ENCODE assay signal across 10 mouse cellular contexts in the genomic region with DNA sequence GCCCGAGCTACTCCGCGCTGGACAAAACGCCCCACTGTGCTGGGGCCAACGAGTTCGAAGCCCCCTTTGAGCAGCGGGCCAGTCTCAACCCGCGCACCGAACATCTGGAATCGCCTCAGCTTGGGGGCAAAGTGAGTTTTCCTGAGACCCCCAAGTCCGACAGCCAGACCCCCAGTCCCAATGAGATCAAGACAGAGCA. TPM values are rescaled to one million over a fixed set of nuclear protein-coding genes. Genes with fewer than 3 reads are reported as not detected.
A peak's percentile ranks its signal among the peaks of the same experiment; 100 is the strongest.
DNase-seq lines count a peak whose midpoint lies in the region; ATAC-seq lines count a peak whose summit lies in the region.
"Had no signal": no experiment of that assay in that cellular context is flagged by ENCODE, and none has a peak within 500 bp of the region (broad histone marks: within the 10 kb centered on the region; RNA-seq: fewer than 3 reads in every experiment).

A gene (plus strand): TSS at position 132 of the 199 bp plus-strand sequence.

- H3K27me3 ChIP-seq in heart, embryonic 11.5 days (ENCODE audit: control insufficient read depth, insufficient read depth, low read length): peaks cover 98% of the 10 kb centered on the region
- H3K27me3 ChIP-seq in midbrain, embryonic 10.5 days (ENCODE audit: low read depth, poor library complexity, severe bottlenecking): peaks cover 100% of the 10 kb centered on the region
- H3K27me3 ChIP-seq in midbrain, embryonic 14.5 days (ENCODE audit: control insufficient read depth, insufficient read depth, low read length): peaks cover 99% of the 10 kb centered on the region
- peaks cover 97% of the 10 kb centered on the region for H3K27me3 ChIP-seq in hindbrain, embryonic 15.5 days
- H3K27me3 ChIP-seq in neural tube, embryonic 15.5 days (replicated peaks): peaks cover 45% of the 10 kb centered on the region

- 0% methylated on average over 12 of the region's 12 CpGs for WGBS in heart, embryonic 11.5 days (ENCODE audit: insufficient replicate concordance)
- WGBS in midbrain, embryonic 10.5 days: 2% methylated on average over 12 of the region's 12 CpGs
- WGBS in midbrain, embryonic 14.5 days: 5% methylated on average over 12 of the region's 12 CpGs
- WGBS in hindbrain, embryonic 15.5 days: 3% methylated on average over 12 of the region's 12 CpGs
- 2% methylated on average over 12 of the region's 12 CpGs for WGBS in neural tube, embryonic 15.5 days

- H3K36me3 ChIP-seq in heart, embryonic 11.5 days (ENCODE audit: control insufficient read depth, insufficient read depth, low read length): no peaks in the 10 kb centered on the region
- no peaks in the 10 kb centered on the region for H3K36me3 ChIP-seq in midbrain, embryonic 10.5 days
- H3K36me3 ChIP-seq in midbrain, embryonic 14.5 days (ENCODE audit: control insufficient read depth, insufficient read depth, low read length): no peaks in the 10 kb centered on the region
- no peaks in the 10 kb centered on the region for H3K36me3 ChIP-seq in hindbrain, embryonic 15.5 days
- H3K36me3 ChIP-seq in neural tube, embryonic 15.5 days: no peaks in the 10 kb centered on the region

- H3K9ac ChIP-seq in heart, embryonic 11.5 days (ENCODE audit: low read depth, low read length): no peak within 1 kb of the TSS
- no peak within 1 kb of the TSS for H3K9ac ChIP-seq in midbrain, embryonic 14.5 days (replicated peaks; ENCODE audit: low read length)
- no peak within 1 kb of the TSS for H3K9ac ChIP-seq in hindbrain, embryonic 15.5 days
- H3K9ac ChIP-seq in neural tube, embryonic 15.5 days (replicated peaks): peak within 1 kb of the TSS; percentile 68

- peak within 1 kb of the TSS; percentile 14; the same call in 1 of the 2 replicates for H3K4me3 ChIP-seq in heart, embryonic 11.5 days (ENCODE audit: low read depth, low read length)
- H3K4me3 ChIP-seq in midbrain, embryonic 10.5 days: peak within 1 kb of the TSS; percentile 22
- H3K4me3 ChIP-seq in midbrain, embryonic 14.5 days (replicated peaks; ENCODE audit: low read depth, low read length): no peak within 1 kb of the TSS
- H3K4me3 ChIP-seq in hindbrain, embryonic 15.5 days: 0 out of 2 replicates have a peak within 1 kb of the TSS, but pooled peaks have one; percentile 2
- H3K4me3 ChIP-seq in neural tube, embryonic 15.5 days (replicated peaks): peak within 1 kb of the TSS; percentile 49

- H3K4me2 ChIP-seq in heart, embryonic 11.5 days: peak within 1 kb of the TSS; percentile 23; the same call in 1 of the 2 replicates
- H3K4me2 ChIP-seq in midbrain, embryonic 14.5 days (ENCODE audit: low read length): no peak within 1 kb of the TSS
- H3K4me2 ChIP-seq in hindbrain, embryonic 15.5 days: peak within 1 kb of the TSS; percentile 18; the same call in 1 of the 2 replicates
- peak within 1 kb of the TSS; percentile 70 for H3K4me2 ChIP-seq in neural tube, embryonic 15.5 days

- ATAC-seq in heart, embryonic 11.5 days (replicated peaks; ENCODE audit: insufficient number of reproducible peaks, low FRiP score, low TSS enrichment): no peak
- no peak for ATAC-seq in midbrain, embryonic 14.5 days (ENCODE audit: low FRiP score, low TSS enrichment)
- no peak for ATAC-seq in hindbrain, embryonic 15.5 days (ENCODE audit: low FRiP score, low read depth)
- ATAC-seq in neural tube, embryonic 15.5 days (ENCODE audit: low FRiP score): no peak

- intact Hi-C loops in heart, postnatal 10 days (cut with DNase I): no loop called here

- no peak within 1 kb of the TSS for H3K27ac ChIP-seq in heart, embryonic 11.5 days (ENCODE audit: low read depth, low read length)
- no peak within 1 kb of the TSS for H3K27ac ChIP-seq in midbrain, embryonic 10.5 days (replicated peaks)
- H3K27ac ChIP-seq in midbrain, embryonic 14.5 days (replicated peaks; ENCODE audit: low read depth, low read length): no peak within 1 kb of the TSS
- no peak within 1 kb of the TSS for H3K27ac ChIP-seq in hindbrain, embryonic 15.5 days (replicated peaks)
- peak within 1 kb of the TSS; percentile 85 for H3K27ac ChIP-seq in neural tube, embryonic 15.5 days (replicated peaks)

- H3K4me1 ChIP-seq in heart, embryonic 11.5 days (ENCODE audit: control insufficient read depth, insufficient read depth, low read length): 0 out of 2 replicates have a peak, but pooled peaks cover 2% of the 10 kb centered on the region
- peaks cover 7% of the 10 kb centered on the region; the same call in 1 of the 2 replicates for H3K4me1 ChIP-seq in midbrain, embryonic 10.5 days
- no peaks in the 10 kb centered on the region for H3K4me1 ChIP-seq in midbrain, embryonic 14.5 days (ENCODE audit: control insufficient read depth, insufficient read depth, low read length)
- H3K4me1 ChIP-seq in hindbrain, embryonic 15.5 days (replicated peaks): no peaks in the 10 kb centered on the region
- peaks cover 37% of the 10 kb centered on the region for H3K4me1 ChIP-seq in neural tube, embryonic 15.5 days

- no peak for DNase-seq in heart, postnatal 10 days
- DNase-seq in midbrain, embryonic 10.5 days (ENCODE audit: low spot score): no peak
- DNase-seq in midbrain, embryonic 14.5 days: no peak
- DNase-seq in thymus, postnatal 36 days: no peak
- no peak for DNase-seq in embryo, embryonic 9.5 days (ENCODE audit: extremely low spot score)
- DNase-seq: cerebellum, postnatal 36 days had no signal

- H3K9me3 ChIP-seq in heart, embryonic 11.5 days (replicated peaks; ENCODE audit: control insufficient read depth, low read length): no peaks in the 10 kb centered on the region
- H3K9me3 ChIP-seq in midbrain, embryonic 10.5 days (replicated peaks): no peaks in the 10 kb centered on the region
- H3K9me3 ChIP-seq in midbrain, embryonic 14.5 days (ENCODE audit: control insufficient read depth, low read length): no peaks in the 10 kb centered on the region
- no peaks in the 10 kb centered on the region for H3K9me3 ChIP-seq in hindbrain, embryonic 15.5 days
- no peaks in the 10 kb centered on the region for H3K9me3 ChIP-seq in neural tube, embryonic 15.5 days (replicated peaks)

RNA-seq across cellular contexts. Expression of the gene that starts here (rescaled TPM):
- 1.7 TPM in 2 replicates for polyA plus RNA-seq in heart, embryonic 11.5 days (2014; fragmentation: Nextera tagmentation; extraction: Ambion mirVana)
- under 1 TPM; 0.12 to 0.15 TPM for total RNA-seq in heart, postnatal 10 days (2021)
- 0.04 and 0.06 TPM in 2 replicates for polyA plus RNA-seq in midbrain, embryonic 10.5 days (2016; fragmentation: Nextera tagmentation; extraction: Ambion mirVana)
- 0.12 TPM in 1 of 2 replicates, not detected in the other for polyA plus RNA-seq in midbrain, embryonic 14.5 days (2014; fragmentation: Nextera tagmentation; extraction: Ambion mirVana)
- polyA plus RNA-seq in hindbrain, embryonic 15.5 days (2015; fragmentation: Nextera tagmentation; extraction: Ambion mirVana): 20.1 and 22.0 TPM in 2 replicates
- polyA plus RNA-seq in neural tube, embryonic 15.5 days (2015; fragmentation: Nextera tagmentation; extraction: Ambion mirVana): 14.6 and 20.7 TPM in 2 replicates
- total RNA-seq: layer of hippocampus, postnatal 10 days had no signal
